Mouse (Mus musculus) heart, postnatal 25 days (tissue): ENCODE results near the gene Cyp27b1. TPM values are rescaled to one million over a fixed set of nuclear protein-coding genes. Genes with fewer than 3 reads are reported as not detected.
A peak's percentile ranks its signal among the peaks of the same experiment; 100 is the strongest.

Experiments
- DNase-seq: peaks from one replicate; pipeline ENCODE4 v3.0.0; 2022; ENCODE audit warnings: low spot score
- intact Hi-C: fragments of 180-260 bp; cut with DNase I; formaldehyde crosslinking; loops from one replicate; pipeline ENCODE4 v1.15.1; 2025
- total RNA-seq, 2 experiments: library from RNA; stranded (reverse); gene quantifications; 2 replicates each; pipeline ENCODE4 v1.2.3; 2021

The Cyp27b1 gene
- total RNA-seq = under 1 TPM in 1 of 2 experiments, not detected in 1; 0.14 TPM

DNA sequence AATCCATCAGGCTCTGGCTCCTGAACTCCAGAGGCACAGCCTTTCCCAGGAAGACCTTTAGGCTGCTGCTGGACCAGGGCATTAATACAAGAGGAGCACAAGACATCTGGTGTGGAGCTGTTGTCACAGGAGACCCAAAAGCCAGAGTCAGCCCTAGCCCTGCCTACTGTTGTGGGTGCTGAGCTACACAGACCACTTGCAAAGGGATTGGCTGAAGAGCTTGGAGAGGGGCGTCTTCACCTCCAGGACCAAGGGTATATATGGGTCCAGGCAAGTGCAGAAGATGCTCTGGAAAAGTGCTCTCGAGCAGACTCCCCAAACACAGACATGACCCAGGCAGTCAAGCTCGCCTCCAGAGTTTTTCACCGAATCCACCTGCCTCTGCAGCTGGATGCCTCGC lies at the start of gene Cyp27b1:
Cyp27b1 (plus strand) TSS at position 297 of the 400 bp plus-strand sequence.
- DNase-seq = no peak
- intact Hi-C loops = no loop called here

DNA sequence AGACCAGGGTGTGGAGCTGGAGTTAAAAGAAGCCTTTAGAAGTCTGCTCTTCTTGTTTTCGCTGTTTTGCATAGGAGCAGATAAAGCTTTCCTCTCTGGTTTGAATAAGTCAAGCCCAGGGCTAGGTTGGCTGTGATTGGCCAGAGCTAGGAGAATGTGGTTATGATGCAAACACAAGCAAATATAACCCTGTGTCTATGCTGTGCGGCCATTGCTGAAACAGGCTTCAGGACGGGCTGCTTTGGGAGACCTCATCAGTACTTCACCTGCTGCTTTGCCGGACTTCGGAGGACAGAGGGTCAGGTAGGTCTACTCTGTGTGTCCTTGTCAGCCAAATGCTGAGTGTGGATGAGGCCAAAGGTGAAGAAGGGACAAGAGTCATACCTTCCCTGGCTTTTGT lies 47.5 kb upstream of the Cyp27b1 start, which contains the start of gene Avil:
Avil (plus strand) TSS at position 181 of the 400 bp plus-strand sequence.
- intact Hi-C loops = no loop called here
- no peak for DNase-seq

DNA sequence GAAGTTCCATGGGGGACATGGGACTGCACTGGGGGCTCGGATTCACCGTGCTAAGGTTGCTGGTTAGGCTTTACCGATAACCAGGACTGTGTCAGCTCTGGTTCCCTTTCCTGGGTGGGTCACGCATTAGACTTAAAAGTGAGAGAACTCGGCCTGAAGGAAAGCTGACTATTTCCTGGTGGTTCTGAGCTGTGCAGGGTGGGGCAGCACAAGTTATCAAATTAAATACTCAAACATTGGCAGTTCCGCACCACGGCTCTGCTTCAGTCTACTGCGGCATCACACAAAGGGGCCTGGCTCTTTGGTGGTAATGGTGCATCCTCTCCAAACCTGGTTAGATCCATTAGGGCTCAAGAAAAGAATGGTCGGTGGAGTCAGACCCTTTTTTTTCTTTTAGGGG lies 46.8 kb upstream of the Cyp27b1 start:
- intact Hi-C loops = no loop called here
- DNase-seq = no peak

DNA sequence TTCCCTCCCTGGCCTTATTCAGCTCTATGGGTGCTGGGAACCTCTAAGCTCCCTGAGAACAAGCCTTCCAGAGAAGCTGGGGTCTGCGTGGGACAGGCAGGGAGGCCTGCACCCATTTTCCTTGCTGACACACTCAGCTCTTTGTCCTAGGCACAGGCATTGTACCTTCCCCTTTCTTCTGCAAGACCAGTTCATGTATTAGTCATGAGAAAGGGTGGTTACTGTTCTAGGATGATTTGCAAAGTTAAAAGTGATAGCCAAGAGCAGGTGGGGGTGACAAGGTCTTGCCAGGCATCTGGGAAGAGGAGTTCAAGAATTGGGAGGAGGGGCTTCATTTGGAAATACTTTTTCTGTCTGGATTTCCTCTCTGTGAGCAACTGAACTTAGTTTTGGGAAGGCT lies 46.0 kb upstream of the Cyp27b1 start:
- intact Hi-C loops = no loop called here
- DNase-seq = no peak

DNA sequence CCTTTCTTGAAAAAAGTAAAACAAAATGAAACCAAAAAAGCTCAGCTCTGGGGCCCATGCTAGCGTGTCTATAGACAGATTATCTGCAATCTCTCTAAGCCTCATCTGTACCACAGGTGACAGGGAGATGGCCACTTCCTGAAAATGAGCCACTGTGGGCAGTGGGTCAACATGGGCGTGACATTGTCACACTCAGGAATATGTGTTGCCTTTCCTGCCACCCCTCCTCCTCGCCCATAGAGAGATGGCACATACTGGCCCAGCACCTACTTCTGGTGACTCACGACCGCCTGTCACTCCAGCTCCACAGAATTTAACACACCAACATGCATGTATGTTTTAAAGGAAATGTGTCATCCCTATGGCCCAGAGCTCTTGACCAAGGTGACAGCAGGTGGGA lies 45.3 kb upstream of the Cyp27b1 start:
- intact Hi-C loops = no loop called here

DNA sequence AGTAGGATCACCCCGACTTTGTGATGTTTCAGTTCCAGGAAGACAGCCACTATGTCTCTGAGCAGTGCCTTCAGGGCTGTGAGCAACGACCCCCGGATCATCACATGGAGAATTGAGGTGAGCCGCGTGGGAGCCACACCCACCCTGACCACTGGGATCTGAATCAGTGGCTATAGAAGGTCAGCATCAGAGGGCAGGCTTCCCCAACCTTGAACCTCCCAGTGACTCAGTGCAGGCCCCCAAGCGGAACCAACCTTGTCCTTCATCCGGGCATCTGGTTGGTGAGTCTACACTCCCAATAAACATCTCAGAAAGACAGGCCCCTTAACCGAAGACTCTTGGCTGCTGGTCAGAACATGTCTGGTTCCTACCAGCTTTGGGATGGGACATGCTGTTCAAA lies 44.7 kb upstream of the Cyp27b1 start:
- intact Hi-C loops = no loop called here
- no peak for DNase-seq

More for the DNA sequence above, 45.3 kb upstream of the Cyp27b1 start:
- DNase-seq = no peak

DNA sequence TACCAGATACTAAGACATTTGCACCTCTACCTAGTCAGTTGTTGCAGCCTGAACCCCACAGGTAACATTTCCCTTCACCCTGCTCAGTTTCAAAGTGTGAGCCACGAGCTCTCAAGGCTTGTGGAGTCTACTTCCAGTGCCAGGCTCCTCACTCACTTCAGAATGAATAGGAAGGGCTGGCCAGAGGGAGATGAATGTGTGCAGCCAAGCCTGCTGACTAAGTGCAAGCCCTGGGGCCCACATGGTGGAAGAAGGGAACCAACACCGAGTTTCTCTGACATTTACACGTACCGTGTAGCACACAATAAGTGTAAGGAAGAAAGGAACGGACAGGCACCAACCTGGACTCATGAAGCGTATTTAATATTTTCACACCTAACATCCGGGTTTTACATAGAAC lies 44.2 kb upstream of the Cyp27b1 start:
- no peak for DNase-seq
- intact Hi-C loops = no loop called here

DNA sequence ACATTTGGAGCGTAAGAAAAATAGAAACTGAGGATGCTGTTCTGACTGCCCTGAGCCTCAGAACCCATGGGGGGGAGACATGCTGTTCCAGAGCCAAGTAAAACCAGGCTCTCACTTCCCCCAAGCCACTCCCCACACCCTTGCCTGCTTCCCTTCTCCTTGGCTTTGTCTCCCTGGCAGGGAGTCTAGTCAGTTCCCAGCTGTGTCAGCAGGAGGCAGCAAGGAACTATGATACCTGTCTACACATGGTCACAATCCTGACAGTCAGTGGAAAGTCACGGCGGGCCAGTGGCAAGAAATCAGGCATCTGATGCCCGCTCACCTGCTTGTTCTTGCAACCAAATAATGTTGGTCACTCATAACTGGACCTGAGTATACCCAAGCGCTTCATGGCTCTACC lies 31.6 kb upstream of the Cyp27b1 start:
- no peak for DNase-seq
- intact Hi-C loops = no loop called here

DNA sequence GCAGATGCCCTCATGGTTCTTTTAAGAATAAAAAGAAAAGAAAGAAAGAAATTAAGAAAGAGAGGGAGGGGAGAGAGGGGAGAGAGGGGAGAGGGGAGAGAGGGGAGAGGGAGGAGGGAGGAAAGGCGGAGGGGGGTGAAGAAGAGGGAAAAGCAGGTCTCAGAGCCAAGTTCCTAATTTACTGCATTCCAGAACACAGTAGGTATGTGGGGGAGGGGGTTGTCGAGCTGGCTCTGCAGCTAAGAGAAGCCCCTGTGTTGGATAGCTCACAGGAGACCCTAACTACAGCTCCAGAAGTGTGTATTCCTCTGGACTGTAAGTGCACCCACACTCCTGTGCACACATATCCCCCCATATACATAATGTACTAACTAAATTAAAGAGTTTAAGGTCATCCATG lies 31.0 kb upstream of the Cyp27b1 start:
- intact Hi-C loops = no loop called here

DNA sequence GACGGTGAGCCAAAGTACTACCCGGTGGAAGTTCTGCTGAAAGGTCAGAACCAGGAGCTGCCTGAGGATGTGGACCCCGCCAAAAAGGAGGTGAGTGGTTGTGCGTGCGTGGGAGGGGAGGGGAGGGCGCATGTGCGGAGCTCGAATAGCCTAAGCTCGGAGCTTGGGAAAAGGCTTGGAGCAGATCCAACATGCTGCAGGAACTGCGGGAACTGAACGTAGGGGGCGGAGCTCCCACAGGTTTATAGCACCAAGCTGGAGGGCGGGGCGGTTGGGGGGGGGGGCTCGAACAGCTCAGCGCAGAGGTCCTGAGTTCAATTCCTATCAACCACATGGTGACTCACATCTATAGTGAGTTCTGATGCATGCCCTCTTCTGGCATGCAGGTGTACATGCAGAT lies 29.6 kb upstream of the Cyp27b1 start:
- DNase-seq = no peak
- intact Hi-C loops = no loop called here

More for the DNA sequence above, 31.0 kb upstream of the Cyp27b1 start:
- DNase-seq = no peak

DNA sequence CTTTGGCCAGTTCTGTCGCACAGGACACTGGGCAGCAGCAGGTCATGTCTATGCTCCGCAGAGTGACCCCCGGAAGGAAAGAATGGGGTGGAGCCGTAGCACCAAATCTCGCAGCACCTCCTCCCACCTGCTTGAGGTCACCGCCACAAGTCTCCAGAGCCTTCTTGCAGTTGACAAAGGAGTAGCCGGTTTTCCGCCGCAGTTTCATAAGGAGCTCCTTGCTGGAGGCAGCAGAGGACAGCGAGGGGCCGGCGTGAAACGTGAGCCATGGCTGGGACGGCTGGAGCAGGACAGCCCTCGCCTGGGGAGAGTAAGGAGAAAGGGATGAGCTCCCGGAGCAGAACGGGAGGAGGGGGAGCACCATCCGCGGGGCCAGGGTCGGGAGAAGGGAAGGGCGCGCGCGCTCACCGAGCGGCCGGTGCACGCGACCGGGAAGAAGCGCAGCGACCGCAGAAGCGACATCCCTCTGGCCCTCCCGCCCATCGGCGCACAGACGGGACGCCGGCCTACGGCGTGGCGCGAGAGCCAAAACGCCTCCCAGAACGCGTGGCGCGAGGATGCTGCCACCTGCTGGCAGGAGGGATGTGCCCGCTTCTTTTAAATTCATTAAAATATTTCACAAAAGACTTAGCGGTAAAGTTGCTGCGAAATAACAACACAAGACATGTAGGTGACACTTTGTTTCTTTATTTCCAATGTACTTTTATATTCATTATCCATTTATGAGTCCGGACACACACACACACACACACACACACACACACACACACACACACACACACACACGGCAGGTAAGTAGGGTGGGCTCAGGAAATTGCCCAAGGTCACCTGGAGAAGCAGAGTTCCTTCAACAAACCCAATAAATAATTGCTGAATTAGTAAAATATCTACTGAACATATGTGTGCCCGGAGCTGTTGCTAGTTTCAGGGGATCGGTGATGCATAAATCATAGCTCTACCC lies 17.4 kb upstream of the Cyp27b1 start, which contains the start of gene Tsfm:
Tsfm (minus strand) TSS at position 505 of the 961 bp plus-strand sequence.
- peak; percentile 76 for DNase-seq
- intact Hi-C loops = loop anchor here (1.0 to 2.0 kb wide), 2 partner anchors 40 to 111 kb away; no protein-coding TSS in a partner anchor

DNA sequence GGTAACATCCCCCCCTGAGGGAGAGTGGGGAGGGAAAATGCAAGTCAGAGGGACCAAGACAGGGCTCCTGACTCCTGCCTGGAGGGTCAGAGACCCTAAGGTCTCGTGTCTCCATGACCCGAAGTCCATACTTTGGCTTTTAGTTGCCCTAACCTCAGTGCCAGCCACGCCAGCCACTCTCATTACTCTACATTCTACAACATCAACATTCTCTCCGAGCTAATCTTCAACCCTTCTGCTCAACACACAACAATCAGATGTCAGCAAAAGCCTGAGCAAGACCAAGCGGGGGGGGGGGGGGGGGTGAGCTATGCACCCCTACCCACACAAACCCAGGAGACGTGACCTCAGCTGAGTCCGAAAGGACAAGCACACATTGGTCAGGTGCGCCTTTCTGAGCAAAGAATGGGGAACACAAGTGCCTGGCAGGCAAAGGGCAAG lies 14.7 kb upstream of the Cyp27b1 start:
- DNase-seq = no peak
- intact Hi-C loops = no loop called here

DNA sequence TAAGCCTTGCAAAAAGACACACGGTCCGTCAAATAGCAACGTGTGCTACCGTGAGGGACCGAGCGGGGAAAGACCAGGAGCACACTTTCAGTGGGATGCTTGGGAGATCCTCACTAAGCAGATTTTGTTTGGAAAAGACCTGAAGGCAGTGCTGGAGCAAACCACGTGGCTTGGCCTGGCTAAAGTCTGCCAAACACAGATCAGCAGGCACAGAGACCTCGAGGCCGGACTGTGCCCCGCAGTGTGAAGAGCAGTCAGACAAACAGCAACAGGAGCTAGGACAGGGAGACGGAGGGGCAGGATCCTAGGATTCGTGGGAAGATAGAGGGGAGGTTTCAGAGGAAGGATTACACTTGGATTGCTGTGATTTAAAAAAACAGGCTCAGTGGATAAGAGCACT lies 11.8 kb upstream of the Cyp27b1 start:
- intact Hi-C loops = no loop called here

DNA sequence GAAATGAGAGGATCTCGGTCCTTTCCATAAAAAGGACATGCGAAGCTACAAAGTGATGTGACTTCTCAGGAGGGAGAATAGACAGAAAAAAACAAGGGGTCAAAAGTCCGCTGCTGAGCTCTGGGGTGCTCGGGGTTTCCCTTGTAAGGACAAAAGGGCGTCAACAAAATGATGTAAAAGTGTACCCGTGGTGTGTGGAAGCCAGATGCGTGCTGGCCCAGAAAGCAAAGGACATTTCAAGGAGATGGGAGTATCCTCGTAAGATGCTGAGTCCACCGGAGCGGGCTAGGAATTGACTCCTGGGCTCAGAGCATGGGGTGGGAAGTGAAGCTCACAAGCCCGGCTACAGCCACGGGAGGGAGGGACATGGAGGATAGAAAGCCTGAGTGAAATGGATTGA lies 10.4 kb upstream of the Cyp27b1 start:
- DNase-seq = no peak
- intact Hi-C loops = no loop called here

More for the DNA sequence above, 11.8 kb upstream of the Cyp27b1 start:
- no peak for DNase-seq

DNA sequence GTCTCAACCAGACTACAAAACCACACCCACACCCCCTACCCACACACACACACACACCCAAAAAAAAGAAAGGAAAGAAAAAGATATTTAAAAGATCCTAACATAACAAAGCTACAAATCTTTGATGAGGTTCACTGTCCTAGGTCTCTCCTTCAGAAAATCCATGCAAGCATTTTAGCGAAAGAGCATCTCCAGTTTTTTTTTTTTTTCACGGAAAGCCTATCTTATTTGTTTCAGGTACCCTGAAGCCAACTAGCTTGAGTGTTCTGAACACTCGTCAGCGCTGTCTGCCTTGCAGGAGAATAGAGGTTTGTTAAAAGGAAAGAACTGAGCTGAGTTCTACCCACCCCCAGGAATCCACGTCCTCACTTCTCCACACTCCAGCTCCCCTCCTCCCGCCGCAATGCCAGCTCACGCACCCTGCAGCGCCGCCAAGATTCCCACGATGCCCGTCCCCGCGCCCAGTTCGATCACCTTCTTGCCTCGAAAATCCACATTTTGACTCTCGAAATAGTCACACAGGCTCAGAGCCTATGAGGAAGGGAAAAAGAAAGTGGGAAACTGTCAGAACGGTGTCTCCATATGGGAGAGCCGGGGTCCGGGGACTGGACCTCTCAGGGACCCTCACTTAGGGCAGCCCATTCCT lies 7.4 kb upstream of the Cyp27b1 start:
- DNase-seq = no peak
- intact Hi-C loops = no loop called here

DNA sequence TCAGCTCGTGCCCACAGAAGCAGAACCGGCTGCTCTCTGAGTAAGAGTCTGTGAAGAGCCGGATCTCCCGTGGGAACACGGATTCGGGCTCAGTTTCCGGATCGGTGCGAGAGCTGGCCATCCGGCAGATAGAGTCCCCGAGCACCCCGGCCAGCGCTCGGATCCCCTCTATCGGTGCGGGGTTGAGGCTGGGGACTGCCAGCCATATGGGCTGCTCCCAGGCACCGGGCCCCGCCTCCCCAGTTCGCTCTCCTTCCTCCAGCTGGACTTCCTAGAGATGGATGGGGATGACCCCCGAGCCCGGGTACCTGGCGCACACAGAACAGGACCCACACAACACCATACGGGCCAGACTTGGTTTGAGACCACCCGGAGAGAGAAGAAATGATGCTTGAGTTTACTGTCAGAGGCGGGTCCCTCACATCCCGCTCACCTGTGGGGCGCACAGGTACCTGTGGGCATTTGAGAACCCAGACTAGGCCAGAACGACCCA lies 6.7 kb upstream of the Cyp27b1 start, which contains the start of the genes Mettl1 and Eef1akmt3:
Mettl1 (plus strand) TSS at position 141 of the 493 bp plus-strand sequence.
Eef1akmt3 (minus strand) TSS at position 240 of the 493 bp plus-strand sequence.
- intact Hi-C loops = no loop called here
- no peak for DNase-seq

DNA sequence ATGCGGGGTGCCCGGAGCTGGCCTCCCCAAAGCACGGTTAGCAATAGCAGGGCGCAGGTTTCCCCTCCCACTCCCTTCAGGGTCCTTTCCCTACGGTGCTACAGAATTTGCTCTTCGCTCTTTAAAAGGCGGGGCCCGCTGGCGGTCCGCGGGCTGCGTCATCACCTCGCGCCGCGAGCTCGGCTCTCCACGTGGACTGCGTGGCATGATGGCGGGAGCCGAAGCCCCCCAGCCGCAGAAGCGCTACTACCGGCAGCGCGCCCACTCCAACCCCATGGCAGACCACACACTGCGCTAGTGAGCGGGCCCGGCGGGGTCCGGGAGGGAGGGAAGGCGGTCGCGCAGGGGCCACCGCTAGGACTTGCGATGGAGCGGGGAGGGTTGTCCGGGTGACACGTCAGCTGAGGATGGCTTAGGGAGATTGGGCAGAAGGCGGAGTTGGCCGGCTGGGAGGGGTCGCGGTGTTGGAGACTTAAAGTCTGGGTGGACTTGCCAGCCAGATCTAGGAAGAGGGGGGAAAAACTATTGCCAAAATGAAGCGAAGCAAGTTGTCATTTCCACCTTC lies 6.2 kb upstream of the Cyp27b1 start:
- peak; percentile 72 for DNase-seq
- intact Hi-C loops = no loop called here

DNA sequence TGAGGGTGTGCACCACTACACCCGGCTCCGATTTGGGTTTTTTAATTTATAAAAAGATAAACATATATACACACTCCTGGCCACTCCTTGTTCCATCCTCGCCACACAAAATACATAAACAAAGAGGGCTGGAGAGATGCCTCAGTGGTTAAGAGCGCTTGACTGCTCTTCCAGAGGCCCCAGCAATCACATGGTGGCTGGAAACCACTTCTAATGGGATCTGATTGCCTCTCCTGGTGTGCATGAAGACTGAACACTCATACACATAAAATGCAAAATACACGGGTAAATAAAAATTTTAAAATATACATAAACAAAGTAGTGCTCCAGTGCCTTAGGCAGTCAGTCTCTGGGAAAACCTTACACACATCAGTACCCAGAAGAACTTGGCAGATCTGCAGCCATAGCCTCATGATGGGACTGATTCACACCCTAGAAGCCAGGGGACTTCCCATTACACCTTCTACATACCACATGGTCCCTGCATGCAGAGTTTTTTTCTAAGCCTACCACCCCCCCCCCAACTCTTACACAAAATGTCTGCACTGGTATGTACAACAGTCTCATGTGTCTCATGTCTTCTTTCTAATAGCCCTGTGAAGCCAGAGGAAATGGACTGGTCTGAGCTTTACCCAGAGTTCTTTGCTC lies 5.5 kb upstream of the Cyp27b1 start:
- intact Hi-C loops = no loop called here
- no peak for DNase-seq

DNA sequence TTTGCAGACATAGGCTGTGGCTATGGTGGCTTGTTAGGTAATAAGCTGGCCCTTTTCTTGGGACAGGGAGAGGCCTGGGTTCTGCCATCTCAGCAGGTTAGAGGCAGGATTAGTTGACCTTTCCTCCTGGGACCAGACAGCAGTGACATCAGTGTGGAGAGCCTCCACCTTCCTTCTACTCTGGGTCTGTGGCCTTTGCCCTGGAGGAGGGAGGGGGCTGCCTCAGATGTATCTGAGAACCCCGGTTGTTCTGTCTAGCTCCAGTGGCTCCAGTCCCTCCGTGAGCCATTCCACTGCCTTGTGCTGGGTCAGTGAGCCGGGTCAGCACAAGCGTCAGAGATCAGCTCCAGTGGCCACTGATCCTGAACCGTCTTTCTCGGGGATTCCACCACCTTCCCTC lies 4.9 kb upstream of the Cyp27b1 start:
- no peak for DNase-seq
- intact Hi-C loops = no loop called here
